Mouse (Mus musculus): ENCODE measurements around the gene Rps15.

The Rps15 gene

DNA sequence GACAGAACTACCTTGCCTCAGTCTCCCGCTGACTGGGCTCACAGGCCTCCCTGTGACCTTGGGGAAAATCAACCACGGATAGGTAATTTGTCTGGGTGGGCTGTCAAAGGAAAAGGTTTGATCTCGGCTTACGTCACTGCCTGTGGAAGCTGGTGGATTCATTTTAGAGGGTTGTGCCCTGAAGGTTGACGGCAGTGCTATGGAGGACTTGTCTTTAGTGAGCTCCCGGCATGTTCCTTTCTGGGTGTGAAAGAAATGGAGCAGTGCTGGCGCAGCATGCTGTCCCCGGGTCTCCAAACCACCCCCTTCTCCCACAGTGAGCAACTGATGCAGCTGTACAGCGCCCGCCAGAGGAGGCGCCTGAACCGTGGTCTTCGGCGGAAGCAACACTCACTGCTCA, 1.1 kb downstream of the Rps15 start:
- DNase-seq, result no peak

DNA sequence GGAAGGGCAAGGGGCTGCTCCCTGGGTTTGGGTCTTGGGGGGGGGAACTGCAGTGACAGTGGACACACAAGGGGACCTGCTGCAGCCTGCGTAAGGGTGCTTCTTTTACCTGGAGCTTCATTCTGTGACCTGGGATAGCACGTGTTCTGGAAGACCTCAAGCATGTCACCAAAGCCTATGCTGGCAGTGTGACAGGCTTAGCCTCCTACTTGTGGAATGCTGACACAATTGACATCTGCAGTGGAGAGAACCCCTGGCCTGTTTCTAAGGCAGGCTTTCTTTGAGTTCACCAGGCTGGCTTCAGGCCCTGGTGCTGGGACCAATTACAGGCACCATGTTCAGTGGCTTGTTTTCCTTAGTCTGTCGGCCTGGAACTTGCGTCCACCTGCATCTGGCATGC, 2.1 kb downstream of the Rps15 start:
- no peak for DNase-seq

DNA sequence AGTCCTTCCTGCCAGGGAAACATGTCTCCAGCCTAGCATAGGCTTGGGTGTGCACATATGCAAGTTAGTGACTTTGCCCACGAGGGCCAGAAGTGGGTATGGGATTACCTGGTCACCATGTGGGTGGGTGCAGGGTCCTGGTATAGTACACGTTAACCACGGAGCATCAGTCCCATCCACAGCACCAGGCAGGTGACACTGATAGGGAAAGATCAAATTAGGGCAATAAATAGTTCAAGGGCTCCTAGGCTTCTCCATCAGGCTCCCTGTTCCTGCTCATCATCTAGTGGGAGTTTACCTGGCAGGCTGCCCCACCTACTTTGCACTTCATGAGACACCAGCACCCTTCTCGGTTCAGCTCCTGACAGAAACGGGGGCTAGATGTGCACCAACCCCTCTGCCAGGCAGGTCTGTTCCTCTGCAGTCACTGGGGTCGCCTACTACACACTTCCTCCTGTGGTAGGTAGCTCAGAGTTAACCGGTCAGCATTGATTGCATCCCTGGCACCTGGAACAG, 2.6 kb downstream of the Rps15 start:
- no peak for DNase-seq

DNA sequence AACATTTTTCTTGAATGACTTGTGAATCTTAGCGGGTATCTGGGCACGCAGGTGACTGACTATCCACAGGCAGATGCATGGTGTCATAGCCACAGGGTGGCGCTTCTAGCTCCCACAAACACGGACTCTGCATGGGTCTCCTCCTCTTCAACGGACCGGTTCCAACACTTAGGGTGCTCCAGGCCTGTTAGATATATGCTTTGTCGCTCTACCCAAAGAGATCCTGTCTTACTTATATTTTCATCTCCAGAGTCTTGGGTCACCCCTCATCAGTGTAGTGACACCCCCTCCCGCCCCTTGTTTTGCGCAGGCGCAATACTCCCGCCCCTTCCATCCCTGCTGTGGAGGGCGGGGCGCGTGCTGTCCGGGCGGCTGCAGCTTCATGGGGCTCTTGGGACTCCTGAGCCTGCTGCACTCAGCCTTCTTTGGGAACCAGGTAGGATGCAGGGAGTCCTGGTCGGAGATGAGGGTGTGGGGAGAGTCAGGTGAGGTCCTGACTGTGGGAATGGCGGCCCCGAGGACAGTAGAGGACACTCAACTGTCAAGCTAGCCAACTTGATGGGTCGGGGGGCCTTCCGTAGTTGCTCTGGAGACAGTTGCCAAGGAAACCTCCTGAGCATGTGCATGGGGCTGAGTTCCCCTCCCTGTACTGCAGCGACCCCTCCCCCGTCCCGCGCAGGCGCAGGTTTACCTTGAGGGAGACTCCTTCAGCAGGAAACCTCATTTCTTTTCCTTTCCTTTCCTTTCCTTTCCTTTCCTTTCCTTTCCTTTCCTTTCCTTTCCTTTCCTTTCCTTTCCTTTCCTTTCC, 3.6 kb downstream of the Rps15 start, which contains the start of gene Apc2:
Apc2 (plus strand) TSS at position 360 of the 808 bp plus-strand sequence.
- DNase-seq, result peak; percentile 99

DNA sequence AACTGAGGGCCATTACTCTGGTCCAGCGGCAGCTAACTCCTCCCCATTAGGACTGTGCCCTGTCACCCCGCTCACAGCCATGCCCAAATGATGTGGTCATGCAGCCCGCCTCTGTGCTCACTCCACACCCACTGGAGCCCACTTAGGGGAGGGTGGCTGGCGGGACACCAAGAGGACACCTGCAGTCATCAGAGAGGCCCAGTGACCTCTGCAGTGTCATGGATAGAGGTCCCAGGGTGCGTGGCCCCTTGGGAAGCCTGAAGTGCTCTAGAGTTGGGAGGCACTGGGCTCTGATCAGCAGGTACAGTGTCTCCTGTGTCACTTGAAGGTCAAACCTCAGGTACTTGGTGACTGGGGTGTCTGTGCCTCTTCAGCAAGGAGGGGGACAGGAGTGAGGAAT, 4.6 kb downstream of the Rps15 start:
- peak; percentile 94 for DNase-seq

DNA sequence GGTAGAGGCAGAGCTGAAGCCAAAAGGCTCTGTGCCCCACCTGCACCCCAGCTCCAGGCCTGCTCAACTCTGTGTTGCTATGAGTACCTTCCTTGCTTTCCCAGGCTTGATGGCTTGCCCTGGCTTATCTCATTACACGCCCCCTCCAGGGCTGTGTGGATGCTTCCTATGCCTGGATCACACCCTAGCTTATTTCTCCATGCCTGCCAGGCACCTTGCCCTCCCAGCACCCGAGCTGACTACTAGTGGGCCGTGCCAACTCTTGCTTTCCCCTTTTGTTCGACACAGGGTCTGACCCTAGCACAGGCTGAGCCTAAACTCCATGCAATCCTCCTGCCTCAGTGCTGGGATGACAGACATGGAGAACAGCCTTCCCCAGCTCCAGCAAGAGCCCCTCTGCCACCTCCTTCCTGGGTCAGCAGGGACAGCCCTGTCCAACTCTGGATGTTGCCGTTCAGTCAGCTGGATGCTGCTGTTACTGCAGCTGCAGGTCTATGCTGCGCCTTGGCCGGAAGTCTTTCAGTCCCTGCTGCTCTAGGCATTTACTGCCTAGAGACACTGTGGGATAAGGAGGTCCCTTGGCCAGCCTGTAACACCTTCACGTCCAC, 5.4 kb downstream of the Rps15 start:
- DNase-seq, result peak; percentile 92

DNA sequence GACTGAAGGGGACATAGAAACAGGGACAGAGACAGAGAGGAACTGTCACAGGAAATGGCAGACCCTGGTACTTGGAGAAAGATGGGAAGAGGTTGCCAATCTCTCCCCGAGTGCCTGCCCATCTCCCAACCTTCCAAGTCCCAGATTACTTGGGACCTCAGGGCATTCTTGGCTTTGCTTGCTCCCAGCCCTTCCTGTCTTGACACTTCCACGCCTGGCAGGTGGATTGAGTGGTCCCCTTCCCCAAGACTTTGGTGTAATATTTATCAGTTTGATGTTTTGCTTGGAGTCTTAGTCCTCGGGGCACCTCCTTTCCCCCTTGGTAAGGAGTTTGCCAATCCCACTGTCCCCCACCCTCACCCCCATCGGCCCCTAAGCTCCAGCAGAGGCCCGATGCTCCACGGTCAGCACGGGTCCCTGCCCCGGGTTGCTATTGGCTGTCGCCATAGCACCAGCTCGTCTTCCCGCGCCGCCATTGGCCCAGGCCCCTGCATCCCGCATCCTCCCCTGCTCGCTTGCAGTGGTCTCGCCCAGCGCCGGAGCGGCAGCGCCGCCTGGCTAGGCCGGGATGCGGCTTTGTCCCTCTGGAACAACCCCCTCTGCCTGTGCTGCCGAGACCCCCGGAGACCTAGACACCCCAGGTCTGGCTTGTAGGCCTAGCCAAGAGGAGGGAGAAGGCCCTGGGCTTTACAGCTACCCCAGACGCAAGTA, 6.5 kb downstream of the Rps15 start:
- DNase-seq, result peak; percentile 98

DNA sequence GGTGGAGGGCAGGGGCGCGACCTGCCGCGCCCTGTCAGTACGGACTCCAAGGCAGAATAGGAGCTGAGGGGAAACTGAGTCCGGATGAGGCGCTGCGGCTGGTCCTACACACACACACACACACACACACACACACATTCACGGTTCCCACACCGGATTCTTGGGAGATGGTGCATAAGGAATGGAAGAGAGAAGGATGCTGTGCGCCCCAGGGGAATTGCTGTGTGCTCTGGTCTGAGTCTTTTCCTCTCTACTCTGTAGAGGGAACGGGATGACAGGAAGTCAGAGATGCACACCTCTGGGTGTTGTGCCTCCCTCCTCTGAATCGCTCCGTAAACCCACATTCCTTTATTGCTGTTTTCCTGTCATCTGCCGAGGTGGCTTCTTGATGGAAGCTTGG, 7.0 kb downstream of the Rps15 start:
- DNase-seq, result no peak

DNA sequence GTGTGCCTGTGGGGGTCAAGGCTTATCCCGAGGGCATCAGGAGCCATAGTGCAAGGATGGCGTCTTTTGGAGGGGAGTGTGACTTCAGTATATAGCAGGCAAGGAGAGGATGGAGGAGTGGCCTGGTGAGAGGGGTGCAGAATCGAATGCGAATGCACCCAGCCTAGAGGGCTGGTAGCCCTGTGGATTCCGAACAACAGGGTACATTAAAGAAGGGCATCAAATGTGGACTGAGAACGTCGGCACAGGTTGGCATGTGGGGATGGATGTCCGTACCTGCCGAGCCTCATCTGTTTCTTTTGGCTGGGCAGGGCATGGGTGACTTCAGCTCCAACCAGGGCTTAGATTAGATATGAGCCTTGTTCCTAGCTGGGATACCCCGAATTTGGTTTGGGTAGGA, 7.6 kb downstream of the Rps15 start:
- no peak for DNase-seq

DNA sequence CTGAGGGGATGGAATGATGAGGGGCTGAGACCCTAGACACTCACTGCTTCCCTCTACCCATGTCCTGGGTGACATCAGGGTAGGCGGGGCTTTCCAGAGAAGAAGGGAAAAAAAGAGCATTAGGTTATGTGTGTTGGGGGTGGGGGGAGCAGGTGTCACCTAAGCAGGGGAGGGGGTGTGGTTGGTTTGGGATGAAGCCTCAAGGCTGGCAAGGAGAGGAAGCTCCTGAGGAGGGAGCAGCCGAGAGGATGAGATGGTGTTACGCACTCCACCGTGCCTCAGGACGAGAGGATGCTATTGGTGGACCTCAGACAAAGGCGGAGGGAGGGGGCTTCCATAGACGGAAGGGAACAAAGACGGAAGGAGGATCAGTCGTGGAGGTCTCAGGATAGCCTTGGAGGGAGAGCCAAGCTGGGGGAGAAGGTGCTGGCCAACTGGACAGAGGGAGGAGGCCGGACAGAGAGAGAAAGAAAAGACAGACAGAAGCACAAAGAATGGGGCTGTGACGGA, 8.5 kb downstream of the Rps15 start:
- no peak for DNase-seq

DNA sequence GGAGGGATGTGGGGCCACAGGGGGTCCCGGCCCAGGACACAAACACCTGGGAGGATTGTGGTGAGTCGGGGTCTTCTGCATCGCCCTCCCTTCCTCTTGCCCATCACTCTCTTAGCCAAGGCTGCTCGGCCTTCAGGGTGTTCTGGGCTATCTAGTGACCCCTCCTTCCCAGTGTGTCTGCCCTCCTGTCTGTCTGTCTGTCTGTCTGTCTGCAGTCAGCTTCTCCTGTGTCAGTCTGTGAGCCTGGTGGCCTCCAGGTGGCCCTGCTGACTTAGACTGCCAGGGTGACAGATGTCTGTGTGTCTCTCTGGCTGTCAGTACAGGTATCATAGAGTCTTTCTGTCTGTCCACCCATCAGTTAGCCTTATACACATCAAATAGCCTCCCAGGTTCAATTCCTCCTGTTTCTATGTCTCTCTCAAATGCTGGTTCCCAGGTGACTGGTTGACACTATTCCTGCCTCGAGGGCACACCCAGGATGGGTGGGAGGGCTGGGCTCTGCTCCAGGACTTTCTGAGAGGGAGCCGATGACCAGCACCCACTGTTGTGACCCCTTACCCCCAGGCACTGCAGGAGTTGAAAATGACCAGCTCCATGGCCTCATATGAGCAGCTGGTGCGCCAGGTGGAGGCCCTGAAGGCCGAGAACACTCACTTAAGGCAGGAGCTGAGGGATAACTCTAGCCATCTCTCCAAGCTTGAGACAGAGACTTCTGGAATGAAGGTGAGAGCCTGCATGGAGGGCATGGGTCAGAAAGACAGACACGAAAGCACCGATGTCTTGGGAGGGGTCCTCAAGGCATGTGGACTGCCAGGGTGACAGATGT, 9.2 kb downstream of the Rps15 start:
- no peak for DNase-seq

DNA sequence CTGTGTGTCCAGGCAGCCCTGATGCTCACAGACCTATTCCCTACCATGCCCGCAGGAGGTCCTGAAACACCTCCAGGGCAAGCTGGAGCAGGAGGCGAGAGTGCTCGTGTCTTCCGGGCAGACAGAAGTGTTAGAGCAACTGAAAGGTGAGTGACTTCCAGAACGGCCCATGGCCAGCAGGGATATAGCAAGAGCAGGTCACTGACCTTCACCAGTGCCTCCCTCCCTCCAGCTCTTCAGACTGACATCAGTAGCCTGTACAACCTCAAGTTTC, 9.8 kb downstream of the Rps15 start:
- DNase-seq, result no peak

DNA sequence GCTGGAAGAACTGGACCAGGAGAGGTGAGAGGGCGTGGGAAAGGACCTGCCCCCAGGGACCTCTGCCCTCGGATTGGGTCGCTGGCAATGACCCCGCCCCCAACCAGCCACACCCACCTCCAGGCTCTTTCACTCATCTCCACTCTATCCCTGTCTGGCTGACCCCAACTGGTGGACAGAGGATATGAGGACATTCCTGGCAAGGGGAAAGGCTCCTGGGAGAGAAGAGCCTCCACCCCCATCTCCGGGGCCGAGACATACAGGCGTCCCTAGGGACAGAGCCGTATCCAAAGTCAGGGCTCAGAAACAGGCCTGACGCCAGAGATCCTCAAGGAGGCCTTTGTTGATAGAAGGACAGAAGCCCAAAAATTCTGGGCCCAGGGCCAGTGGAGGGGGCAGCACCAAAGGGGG, 10.2 kb downstream of the Rps15 start:
- peak; percentile 100 for DNase-seq

DNA sequence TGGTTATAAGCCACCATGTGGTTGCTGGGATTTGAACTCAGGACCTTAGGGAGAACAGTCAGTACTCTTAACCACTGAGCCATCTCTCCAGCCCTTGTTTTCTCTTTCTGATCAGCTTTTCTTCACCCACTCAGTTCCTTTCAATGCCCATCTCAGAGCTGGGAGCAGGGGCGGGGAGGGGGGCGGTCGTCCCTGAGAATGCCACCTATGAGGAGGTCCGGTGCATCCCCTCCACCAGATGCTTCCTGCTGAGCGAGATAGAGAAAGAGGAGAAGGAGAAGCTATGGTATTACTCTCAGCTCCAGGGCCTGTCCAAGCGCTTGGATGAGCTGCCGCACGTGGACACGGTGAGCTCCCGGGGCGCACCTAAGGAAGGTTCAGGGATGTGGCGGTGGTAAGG, 12.2 kb downstream of the Rps15 start:
- DNase-seq, result no peak

DNA sequence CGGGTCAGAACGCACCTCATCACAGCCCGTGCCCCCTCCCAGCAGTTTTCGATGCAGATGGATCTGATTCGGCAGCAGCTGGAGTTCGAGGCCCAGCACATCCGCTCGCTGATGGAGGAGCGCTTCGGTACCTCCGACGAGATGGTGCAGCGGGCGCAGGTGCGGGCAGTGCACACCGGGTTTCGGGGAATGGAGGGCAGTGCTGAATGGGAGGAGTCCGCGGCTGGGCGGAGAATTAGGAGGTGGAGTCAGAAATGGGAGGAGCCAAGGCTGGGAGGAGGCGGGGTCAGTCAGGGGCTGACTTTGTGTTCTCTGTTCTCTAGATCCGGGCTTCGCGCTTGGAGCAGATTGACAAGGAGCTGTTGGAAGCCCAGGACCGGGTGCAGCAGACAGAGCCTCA, 12.6 kb downstream of the Rps15 start:
- no peak for DNase-seq

DNA sequence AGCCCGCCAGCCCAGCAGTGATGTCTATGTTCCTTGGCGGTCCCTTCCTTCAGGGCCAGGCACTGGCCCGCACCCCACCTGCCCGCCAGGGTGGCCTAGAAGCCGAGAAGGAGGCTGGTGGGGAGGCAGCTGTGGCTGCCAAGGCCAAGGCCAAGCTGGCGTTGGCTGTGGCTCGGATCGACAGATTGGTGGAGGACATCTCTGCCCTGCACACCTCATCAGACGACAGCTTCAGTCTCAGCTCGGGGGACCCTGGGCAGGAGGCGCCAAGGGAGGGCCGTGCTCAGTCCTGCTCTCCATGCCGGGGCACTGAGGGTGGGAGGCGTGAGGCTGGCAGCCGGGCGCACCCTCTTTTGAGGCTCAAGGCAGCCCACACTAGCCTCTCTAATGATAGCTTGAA, 19.3 kb downstream of the Rps15 start:
- DNase-seq, result no peak

DNA sequence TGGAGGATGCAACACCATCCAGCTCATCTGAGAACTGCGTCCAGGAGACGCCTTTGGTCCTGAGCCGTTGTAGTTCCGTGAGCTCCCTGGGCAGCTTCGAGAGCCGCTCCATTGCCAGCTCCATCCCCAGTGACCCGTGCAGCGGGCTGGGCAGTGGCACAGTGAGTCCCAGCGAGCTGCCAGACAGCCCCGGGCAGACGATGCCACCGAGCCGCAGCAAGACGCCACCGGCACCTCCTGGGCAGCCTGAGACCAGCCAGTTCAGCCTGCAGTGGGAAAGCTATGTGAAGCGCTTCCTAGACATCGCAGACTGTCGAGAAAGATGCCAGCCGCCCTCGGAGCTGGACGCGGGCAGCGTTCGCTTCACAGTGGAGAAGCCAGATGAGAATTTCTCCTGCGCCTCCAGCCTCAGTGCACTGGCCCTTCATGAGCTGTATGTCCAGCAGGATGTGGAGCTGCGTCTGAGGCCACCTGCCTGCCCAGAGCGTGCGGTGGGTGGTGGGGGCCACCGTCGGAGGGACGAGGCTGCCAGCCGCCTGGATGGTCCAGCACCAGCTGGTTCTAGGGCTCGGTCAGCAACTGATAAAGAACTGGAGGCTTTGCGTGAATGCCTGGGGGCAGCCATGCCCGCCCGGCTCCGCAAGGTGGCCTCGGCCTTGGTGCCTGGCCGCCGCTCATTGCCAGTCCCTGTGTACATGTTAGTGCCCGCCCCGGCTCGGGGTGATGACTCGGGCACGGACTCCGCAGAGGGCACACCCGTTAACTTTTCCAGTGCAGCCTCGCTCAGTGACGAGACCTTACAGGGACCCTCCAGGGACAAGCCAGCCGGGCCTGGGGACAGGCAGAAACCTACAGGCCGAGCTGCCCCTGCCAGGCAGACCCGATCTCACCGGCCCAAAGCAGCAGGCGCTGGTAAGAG, 20.6 kb downstream of the Rps15 start:
- no peak for DNase-seq

DNA sequence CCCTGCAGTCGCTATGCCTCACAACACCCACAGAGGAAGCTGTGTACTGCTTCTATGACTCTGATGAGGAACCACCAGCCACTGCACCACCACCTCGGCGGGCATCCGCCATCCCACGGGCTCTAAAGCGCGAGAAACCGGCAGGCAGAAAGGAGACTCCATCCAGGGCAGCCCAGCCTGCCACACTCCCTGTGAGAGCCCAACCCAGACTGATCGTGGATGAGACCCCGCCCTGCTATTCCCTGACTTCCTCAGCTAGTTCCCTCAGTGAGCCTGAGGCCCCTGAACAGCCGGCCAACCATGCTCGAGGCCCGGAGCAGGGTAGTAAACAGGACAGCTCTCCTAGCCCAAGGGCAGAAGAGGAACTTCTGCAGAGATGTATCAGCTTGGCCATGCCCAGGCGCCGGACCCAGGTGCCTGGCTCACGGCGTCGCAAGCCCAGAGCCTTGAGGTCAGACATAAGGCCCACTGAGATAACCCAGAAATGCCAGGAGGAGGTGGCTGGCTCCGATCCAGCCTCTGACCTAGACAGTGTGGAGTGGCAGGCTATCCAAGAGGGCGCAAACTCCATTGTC, 21.5 kb downstream of the Rps15 start:
- no peak for DNase-seq

DNA sequence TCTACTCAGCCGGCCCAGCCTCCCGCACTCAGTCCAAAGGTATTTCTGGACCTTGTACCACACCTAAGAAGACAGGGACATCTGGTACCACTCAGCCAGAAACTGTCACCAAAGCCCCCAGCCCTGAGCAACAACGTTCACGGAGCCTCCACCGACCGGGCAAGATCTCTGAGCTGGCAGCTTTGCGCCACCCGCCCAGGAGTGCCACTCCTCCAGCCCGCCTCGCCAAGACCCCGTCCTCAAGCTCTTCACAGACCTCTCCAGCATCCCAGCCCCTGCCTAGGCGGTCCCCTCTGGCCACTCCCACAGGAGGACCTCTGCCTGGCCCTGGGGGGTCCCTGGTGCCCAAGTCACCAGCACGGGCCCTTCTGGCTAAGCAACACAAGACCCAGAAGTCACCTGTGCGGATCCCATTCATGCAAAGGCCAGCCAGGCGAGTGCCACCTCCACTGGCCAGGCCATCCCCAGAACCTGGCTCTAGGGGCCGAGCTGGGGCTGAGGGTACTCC, 22.3 kb downstream of the Rps15 start:
- no peak for DNase-seq

DNA sequence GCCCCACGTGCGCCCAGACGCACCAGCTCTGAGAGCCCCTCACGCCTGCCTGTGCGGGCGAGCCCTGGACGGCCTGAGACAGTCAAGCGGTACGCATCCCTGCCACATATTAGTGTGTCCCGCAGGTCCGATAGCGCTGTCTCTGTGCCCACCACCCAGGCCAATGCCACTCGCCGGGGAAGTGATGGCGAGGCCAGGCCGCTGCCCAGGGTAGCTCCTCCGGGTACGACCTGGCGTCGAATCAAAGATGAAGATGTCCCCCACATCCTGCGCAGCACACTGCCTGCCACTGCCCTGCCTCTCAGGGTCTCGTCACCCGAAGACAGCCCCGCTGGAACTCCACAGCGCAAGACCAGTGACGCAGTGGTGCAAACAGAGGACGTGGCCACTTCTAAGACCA, 23.1 kb downstream of the Rps15 start:
- no peak for DNase-seq

DNA sequence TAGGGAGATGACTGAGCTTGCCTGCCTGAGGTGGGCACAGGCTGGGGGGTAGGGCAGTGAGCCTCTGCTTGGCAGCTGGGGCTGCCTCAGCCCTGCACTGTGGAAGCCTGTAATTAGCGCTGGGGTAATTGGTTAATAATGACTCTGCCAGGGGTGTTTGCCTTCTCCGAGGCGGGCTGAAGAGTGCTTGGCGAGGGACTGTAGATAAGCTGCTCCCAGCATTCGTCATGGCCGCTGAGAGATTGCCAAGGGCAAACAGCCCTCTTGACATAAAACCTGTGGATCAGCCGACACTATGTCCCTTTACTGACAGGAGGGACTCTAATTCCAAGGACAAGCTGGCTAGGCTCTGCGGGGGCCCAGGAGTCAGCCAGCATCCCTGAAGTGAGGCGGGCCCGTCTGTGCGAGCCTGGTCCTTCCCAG, 24.1 kb downstream of the Rps15 start:
- no peak for DNase-seq

Measured in heart, adult 11 months (tissue).